Mouse (Mus musculus) heart, postnatal 0 days (tissue): ENCODE measurements around the gene Nup155. TPM values are rescaled to one million over a fixed set of nuclear protein-coding genes. Genes with fewer than 3 reads are reported as not detected.

Experiments used
- ATAC-seq: fragments of 200-750 bp; cut with Nextera tagmentation; 2 replicates; pipeline ENCODE4 v1.8.0; 2017; ENCODE audit warnings: low read depth, moderate number of reproducible peaks, moderate library complexity; ENCODE audit not compliant: insufficient read depth
- DNase-seq: peaks from one replicate; pipeline ENCODE4 v3.0.0-alpha.2; 2016; ENCODE audit warnings: low spot score
- H3K27ac ChIP-seq: fragments of 300-500 bp; sonication (generic); 2 replicates; pipeline ENCODE4 v1.5.1; 2014; ENCODE audit warnings: low read depth, mild to moderate bottlenecking
- H3K27me3 ChIP-seq: fragments of 300-500 bp; sonication (generic); 2 replicates; pipeline ENCODE4 v1.6.1; 2014; ENCODE audit warnings: low read length, mixed read lengths; ENCODE audit not compliant: control insufficient read depth, insufficient read depth
- H3K36me3 ChIP-seq: fragments of 300-500 bp; sonication (generic); replicated peaks from 2 replicates; pipeline ENCODE4 v1.6.1; 2014; ENCODE audit warnings: low read length, mixed read lengths; ENCODE audit not compliant: control insufficient read depth, insufficient read depth
- H3K4me1 ChIP-seq: fragments of 300-500 bp; sonication (generic); 2 replicates; pipeline ENCODE4 v1.6.1; 2014; ENCODE audit warnings: antibody characterized with exemption; ENCODE audit not compliant: control insufficient read depth, insufficient read depth
- H3K4me2 ChIP-seq: fragments of 300-500 bp; sonication (generic); 2 replicates; pipeline ENCODE4 v1.6.1; 2014; ENCODE audit warnings: low read depth, mild to moderate bottlenecking, low read length, moderate library complexity
- H3K4me3 ChIP-seq: fragments of 300-500 bp; sonication (generic); 2 replicates; pipeline ENCODE4 v1.5.1; 2014; ENCODE audit warnings: low read depth, low read length
- H3K9ac ChIP-seq: fragments of 300-500 bp; sonication (generic); replicated peaks from 2 replicates; pipeline ENCODE4 v1.6.1; 2014; ENCODE audit warnings: low read depth, low read length, mixed read lengths
- H3K9me3 ChIP-seq: fragments of 300-500 bp; sonication (generic); replicated peaks from 2 replicates; pipeline ENCODE4 v1.6.1; 2016; ENCODE audit warnings: low read length; ENCODE audit not compliant: control insufficient read depth
- CTCF ChIP-seq: IDR thresholded peaks from 2 replicates; pipeline ENCODE4 v1.5.1; 2016; ENCODE audit warnings: antibody characterized with exemption, control low read depth, low read depth
- EP300 ChIP-seq: IDR thresholded peaks from 2 replicates; pipeline ENCODE4 v1.6.1; 2016; ENCODE audit warnings: antibody characterized with exemption, low read depth
- WGBS: fragments of 180-500 bp; shearing (Covaris S2); extraction: QIAGEN DNeasy Blood & Tissue Kit; methylation state at CpG from one replicate; pipeline ENCODE4 v1.1.7; 2014; 5-methylcytosine and 5-hydroxymethylcytosine counted together
- polyA plus RNA-seq: library from polyadenylated mRNA; unstranded; fragments of >200 nt; fragmentation: Nextera tagmentation; extraction: Ambion mirVana; gene quantifications from 2 replicates; pipeline ENCODE4 v1.2.1, GENCODE M21; 2015
- total RNA-seq: library from RNA; depleted of rRNA; stranded (reverse); fragments of >200 nt; gene quantifications from 2 replicates; pipeline ENCODE4 v1.2.3, GENCODE M21; 2014; ENCODE audit warnings: low replicate concordance

The Nup155 gene
- total and polyA plus RNA-seq, 2 experiments from 2014 or later, result 3.5 to 24.9 TPM

- Histone ChIP-seq H3K4me3 (peak overlapping the region; percentile 86), H3K36me3 (peaks cover 16% of the 10 kb centered on the region), H3K4me1 (peaks cover 19% of the 10 kb centered on the region), H3K9me3 (no peaks in the 10 kb centered on the region), H3K4me2 (peak overlapping the region; percentile 93), H3K27me3 (no peaks in the 10 kb centered on the region), H3K27ac (peak overlapping the region; percentile 85), H3K9ac (peak overlapping the region; percentile 87)
- 49% methylated on average over 19 of the region's 19 CpGs for whole genome bisulfite sequencing
- TF ChIP-seq CTCF, result no peak
- TF ChIP-seq EP300, result no peak
- ATAC-seq (peak; percentile 3; the same call in 1 of the 2 replicates), DNase-seq (no peak)
These were observed 610 bp upstream of the Nup155 start for GRCm38 (mm10) chr15:8108360-8108965.

- peak overlapping the region; percentile 85 for H3K27ac ChIP-seq
These were observed 709 bp downstream of the Nup155 start for GRCm38 (mm10) chr15:8109782-8110181.

GRCm38 (mm10) chr15:8129281-8129680, 20.2 kb downstream of the Nup155 start:
- WGBS, result 50% methylated on average over 1 of the region's 1 CpGs
- Histone ChIP-seq H3K4me2 (no peak overlapping the region), H3K4me1 (no peaks in the 10 kb centered on the region), H3K9me3 (no peaks in the 10 kb centered on the region), H3K4me3 (no peak overlapping the region), H3K27me3 (no peaks in the 10 kb centered on the region), H3K36me3 (peaks cover 81% of the 10 kb centered on the region), H3K27ac (no peak overlapping the region), H3K9ac (no peak overlapping the region)
- ATAC-seq (no peak), DNase-seq (no peak)
- TF ChIP-seq EP300, result no peak
- no peak; the same call in 1 of the 2 replicates for TF ChIP-seq CTCF

More at GRCm38 (mm10) chr15:8109782-8110181, 709 bp downstream of the Nup155 start:
- Histone ChIP-seq H3K36me3 (peaks cover 23% of the 10 kb centered on the region), H3K4me2 (peak overlapping the region; percentile 93), H3K9ac (peak overlapping the region; percentile 87), H3K4me1 (peaks cover 19% of the 10 kb centered on the region), H3K9me3 (no peaks in the 10 kb centered on the region), H3K27me3 (no peaks in the 10 kb centered on the region), H3K4me3 (peak overlapping the region; percentile 86)
- ATAC-seq, result no peak
- WGBS, result 4% methylated on average over 8 of the region's 8 CpGs
- DNase-seq, result no peak
- TF ChIP-seq EP300 (no peak), CTCF (no peak)

GRCm38 (mm10) chr15:8131268-8131667, 22.2 kb downstream of the Nup155 start:
- no peak for TF ChIP-seq CTCF
- no peak for TF ChIP-seq EP300
- Histone ChIP-seq H3K27ac (no peak overlapping the region), H3K4me1 (no peaks in the 10 kb centered on the region), H3K9ac (no peak overlapping the region), H3K36me3 (peaks cover 93% of the 10 kb centered on the region), H3K4me3 (no peak overlapping the region), H3K27me3 (no peaks in the 10 kb centered on the region), H3K9me3 (no peaks in the 10 kb centered on the region), H3K4me2 (no peak overlapping the region)
- DNase-seq (no peak), ATAC-seq (no peak)
- WGBS, result 96% methylated on average over 3 of the region's 3 CpGs

GRCm38 (mm10) chr15:8131761-8132160, 22.7 kb downstream of the Nup155 start:
- H3K27me3 ChIP-seq, result no peaks in the 10 kb centered on the region
- H3K9me3 ChIP-seq, result no peaks in the 10 kb centered on the region
- no peak overlapping the region for H3K4me2 ChIP-seq
- ATAC-seq, result no peak
- no peak overlapping the region for H3K27ac ChIP-seq
- peaks cover 93% of the 10 kb centered on the region for H3K36me3 ChIP-seq
- no peak for TF ChIP-seq EP300
- TF ChIP-seq CTCF, result no peak
- no peak overlapping the region for H3K4me3 ChIP-seq
- no peaks in the 10 kb centered on the region for H3K4me1 ChIP-seq
- H3K9ac ChIP-seq, result no peak overlapping the region
- no peak for DNase-seq

GRCm38 (mm10) chr15:8135606-8136005, 26.5 kb downstream of the Nup155 start:
- Histone ChIP-seq H3K9ac (no peak overlapping the region), H3K4me1 (no peaks in the 10 kb centered on the region), H3K4me3 (no peak overlapping the region), H3K27ac (no peak overlapping the region), H3K27me3 (no peaks in the 10 kb centered on the region), H3K4me2 (no peak overlapping the region), H3K9me3 (no peaks in the 10 kb centered on the region), H3K36me3 (peaks cover 91% of the 10 kb centered on the region)
- DNase-seq (no peak), ATAC-seq (no peak)
- WGBS, result 87% methylated on average over 5 of the region's 5 CpGs
- TF ChIP-seq CTCF (no peak), EP300 (no peak)
